Mouse (Mus musculus): ENCODE data around the gene Tet3.

Tet3 gene

DNA sequence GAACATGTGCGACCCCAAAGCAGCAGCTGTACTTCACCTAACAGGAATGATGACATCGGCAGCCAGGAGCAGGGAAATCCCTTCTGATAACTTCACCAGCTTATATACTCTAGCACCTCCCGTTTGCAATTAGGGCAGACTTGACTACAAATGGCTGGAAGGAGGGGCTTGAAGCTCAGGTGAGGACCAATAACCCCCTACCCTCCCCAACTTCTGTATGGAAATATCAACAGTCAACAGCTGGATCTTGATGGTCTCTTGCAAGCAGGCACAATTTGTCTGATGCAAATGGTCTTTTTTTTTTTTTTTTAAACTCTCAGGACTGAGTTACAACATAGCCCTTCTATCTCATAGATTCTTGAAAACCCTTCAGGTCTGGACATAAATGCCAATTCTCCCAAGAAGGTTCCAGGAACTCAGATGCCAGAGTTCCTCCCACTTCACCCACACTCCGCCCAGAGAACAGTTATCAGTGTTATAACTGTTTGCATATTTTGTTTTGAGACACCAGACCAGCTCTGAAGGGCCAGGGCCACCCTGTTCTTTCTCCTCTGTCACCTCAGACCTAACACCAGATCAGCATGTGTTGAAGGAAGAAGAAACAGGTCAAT, at the start of gene Tet3:
Gene Tet3 (minus strand): TSS at position 51 of the 611 bp plus-strand sequence.
- no peak for DNase-seq

DNA sequence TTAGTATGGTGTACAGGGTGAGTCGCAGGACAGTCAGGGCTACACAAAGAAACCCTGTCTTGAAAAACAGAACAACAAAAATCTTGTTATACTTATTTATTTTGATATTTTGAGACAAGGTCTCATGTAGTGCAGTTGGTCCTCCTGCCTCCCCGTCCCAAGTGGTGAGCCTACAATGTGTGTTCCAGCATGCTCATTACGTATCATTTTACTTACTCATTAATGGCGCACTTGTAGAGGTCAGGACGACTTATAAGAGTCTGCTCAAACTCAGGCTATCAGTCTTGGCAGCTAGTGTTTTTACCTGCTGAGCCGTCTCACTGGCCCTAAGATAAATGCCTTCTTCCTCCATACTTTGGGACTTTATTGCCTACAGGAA, 48.3 kb upstream of the Tet3 start:
- no peak for DNase-seq

DNA sequence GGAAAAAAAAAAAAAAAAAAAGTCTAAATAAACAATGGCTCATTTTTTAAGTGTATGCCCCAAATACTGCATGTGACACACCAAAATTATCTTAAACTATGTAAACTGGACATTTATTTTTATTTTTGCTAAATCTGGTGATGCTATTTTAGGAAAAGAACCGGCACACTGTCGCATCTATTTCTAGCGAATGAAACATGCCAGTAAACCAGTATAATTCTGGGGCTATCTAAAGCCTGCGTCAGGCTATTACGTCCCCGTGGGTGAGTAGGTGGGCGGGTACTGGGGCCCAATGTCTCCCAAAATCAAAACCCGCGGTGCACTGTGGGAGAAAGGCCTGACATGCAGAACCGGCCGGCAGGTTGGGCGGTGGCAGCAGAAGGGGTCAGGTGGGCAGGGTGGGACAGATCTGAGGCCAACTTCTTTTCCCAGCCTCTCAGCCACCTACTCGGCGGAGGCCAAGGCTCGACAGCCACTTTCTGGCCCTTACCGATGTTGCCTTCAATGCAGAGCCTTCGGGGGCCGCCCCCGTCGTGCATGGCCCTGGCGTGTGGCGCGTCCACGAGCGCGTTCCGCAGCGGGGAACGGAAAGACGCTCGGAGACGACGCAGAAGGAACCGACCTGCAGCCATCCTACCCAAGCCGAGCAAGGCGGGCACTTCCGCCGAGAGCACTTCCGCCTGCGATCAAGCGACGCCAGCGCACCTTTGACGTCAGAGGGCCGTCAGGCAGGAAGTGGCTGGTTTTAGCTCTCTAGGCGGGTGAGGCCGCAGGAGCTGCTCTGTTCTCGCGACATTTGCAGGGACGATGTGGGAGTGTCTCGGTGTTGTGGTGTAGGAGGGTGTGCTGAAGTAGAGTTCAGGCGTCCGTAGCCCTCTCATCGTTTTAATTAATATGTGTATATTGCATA, 47.6 kb upstream of the Tet3 start, which contains the start of gene Dguok:
Gene Dguok (minus strand): TSS at position 712 of the 910 bp plus-strand sequence.
- peak; percentile 98 for DNase-seq

DNA sequence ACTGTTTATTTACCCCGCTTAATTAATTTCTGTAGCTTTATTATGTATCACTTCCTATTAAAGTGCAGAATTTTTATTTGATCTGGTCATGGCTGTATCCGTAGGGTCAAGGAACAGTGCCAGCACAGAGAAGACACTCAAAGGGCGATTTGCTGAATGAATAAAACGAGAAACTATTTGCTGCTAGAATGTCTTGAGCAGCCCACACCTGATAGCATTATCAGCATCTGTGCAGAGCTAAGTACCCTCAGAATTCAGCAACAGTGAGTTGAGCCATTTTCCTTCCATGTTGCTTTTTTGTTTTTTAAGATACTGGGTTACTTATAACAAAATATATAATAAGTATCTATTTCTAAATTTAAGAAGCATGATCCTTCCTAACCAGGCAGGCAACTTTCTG, 46.7 kb upstream of the Tet3 start:
- DNase-seq: no peak

- DNase-seq: no peak
Measured at GRCm38 (mm10) chr6:83503361-83503760, 44.5 kb upstream of the Tet3 start.

GRCm38 (mm10) chr6:83502656-83503055, 43.8 kb upstream of the Tet3 start:
- DNase-seq: peak; percentile 13

DNA sequence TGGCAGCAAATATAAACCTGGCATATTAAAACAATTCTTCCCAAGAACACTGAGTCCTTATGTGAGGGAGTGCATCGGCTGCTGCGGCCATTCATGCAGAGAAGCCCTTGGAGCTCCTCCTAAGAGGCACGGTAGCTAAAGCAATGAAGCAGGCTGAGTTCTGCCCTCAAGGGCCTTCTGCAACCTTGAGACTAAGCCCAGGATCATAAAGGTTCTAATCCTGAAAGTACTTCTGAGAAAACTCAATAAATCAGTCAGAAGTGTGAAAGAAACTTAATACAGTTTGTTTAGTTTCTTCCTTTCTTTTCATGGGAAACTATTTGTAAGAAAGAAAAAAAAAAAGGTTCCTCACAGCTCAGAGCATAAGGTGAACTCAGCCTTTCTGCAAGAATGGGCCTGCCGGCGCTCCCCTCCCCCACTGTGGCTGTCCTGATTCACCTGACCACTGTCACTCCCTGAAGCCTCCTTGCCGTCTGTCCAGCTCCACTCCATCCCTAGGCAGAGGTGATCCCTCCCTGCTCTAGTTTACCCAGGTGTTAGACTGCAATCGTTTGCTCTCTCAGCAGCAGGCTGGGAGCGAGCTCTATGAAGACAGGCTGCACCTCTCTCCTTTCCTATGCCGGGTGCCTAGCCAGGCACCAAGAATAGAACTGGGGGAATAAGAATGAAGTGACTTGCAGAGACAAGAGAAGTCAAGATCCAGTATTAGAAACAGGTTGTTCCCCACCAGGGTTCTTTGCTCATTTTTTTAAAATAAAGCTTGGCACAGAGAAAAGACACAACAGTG, 42.8 kb upstream of the Tet3 start:
- DNase-seq: no peak

GRCm38 (mm10) chr6:83500462-83500861, 41.6 kb upstream of the Tet3 start:
- DNase-seq: no peak

GRCm38 (mm10) chr6:83499078-83499477, 40.2 kb upstream of the Tet3 start:
- no peak for DNase-seq

- DNase-seq: no peak
Measured at GRCm38 (mm10) chr6:83496753-83497710, 38.1 kb upstream of the Tet3 start.

GRCm38 (mm10) chr6:83496009-83496752, 37.3 kb upstream of the Tet3 start:
- DNase-seq: no peak

DNA sequence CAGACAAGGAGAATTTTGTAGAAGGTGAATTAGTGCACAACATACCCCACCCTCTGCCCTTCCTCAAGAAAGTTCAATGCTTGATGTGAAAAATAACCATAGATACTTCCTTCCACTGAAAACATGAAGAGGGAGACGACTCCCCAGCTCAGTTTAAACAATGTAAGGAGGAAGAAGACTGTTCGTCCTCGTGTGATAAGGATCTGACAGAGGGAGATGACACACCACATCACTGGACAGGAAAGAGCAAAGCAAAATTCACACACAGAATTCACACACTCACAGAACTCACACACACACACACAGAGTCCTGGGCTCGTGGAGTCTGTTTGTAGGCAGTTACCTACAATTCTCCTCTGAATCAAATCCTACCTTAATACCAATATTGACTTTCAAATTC, 31.7 kb upstream of the Tet3 start:
- no peak for DNase-seq

GRCm38 (mm10) chr6:83488200-83488599, 29.3 kb upstream of the Tet3 start:
- DNase-seq: no peak

DNA sequence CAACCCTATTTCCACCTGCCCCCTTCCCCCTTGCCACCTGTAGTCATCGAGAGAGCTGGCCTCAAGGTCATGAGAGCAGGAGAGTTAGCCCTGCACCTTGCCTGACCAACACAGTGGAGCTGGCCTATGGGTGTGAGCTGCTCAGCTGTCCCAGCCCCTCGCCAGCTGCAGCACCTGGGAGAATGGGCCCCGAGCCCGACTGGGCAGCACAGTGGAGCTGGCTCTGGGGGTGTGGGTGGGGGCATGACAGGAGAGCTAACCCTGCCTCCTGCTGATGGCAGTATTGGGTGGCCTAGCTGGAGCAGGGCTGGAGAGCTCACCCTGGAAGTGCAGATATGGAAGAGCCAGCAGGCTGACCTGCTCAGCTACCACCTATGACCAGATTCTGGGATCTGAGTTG, 28.4 kb upstream of the Tet3 start:
- no peak for DNase-seq

DNA sequence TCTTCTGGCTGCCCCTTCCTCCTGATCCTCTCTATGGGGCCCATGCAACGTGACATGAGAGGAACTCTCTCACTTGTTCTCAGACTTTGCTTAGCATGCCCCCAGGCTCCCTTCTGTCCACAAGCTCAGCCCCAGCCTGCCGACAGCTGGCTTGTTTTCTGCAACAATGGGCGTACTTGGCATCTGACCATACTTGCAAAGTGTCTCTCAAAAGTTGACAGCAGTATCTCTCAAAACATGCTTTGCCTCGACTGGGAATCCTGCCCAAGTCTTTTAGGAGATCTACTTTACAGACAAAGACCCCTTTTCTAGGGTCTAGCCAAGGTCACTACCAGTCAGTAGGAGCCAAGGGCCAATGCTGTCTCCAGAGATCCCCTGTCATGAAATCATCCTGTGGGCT, 27.0 kb upstream of the Tet3 start:
- DNase-seq: no peak

DNA sequence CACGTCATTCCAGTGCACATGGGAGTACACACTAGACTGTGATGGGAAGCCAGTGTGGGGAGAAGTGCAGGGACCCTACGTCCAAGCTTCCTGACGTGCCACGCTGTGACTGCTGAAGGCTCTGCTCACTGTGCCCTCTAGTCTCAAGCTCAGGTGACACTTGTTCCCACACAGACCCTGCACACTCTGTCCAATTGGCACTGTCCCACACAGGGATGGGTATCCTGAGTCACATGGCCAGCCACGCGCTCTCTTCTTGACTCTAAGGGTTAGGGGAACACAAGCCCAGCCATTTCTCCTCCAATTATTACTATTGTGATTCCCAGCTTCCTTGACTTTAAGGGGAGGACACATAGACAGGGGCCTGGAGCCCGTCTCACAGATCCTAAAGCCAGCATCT, 24.9 kb upstream of the Tet3 start:
- DNase-seq: no peak

- no peak for DNase-seq
Measured at GRCm38 (mm10) chr6:83482418-83483085, 23.7 kb upstream of the Tet3 start.

- no peak for DNase-seq
Measured at GRCm38 (mm10) chr6:83480019-83480655, 21.3 kb upstream of the Tet3 start.

GRCm38 (mm10) chr6:83479193-83479592, 20.3 kb upstream of the Tet3 start:
- DNase-seq: no peak

DNA sequence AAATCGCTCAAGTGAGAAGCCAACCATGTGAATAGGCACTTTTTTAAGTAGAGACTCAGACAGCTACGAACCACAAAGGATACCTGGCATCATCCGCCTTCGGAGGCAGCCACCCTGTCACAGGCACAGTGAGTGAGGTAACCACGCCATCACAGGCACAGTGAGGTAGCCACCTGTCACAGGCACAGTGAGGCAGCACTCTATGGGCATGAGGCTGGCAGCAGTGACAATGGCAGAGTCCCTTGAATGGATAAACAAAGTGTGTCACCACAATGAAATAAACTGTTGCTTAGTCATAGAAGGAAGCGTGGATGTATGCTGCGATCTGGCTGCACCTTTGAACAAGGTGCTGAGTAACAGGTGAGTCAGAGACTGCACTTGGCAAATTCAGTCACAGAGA, 19.7 kb upstream of the Tet3 start:
- no peak for DNase-seq

- DNase-seq: no peak
Measured at GRCm38 (mm10) chr6:83478217-83478616, 19.3 kb upstream of the Tet3 start.
